Mouse (Mus musculus) lung, adult 2 months (tissue): ENCODE results near the gene Nfkbie.

Experiments used
- CTCF ChIP-seq: fragments of 200-500 bp; IDR thresholded peaks from 2 replicates; pipeline ENCODE4 v1.5.1; 2011; ENCODE audit warnings: mild to moderate bottlenecking, low read length, control low read depth; ENCODE audit not compliant: insufficient read depth
- POLR2A ChIP-seq: fragments of 200-500 bp; IDR thresholded peaks from 2 replicates; pipeline ENCODE4 v1.6.1; 2011; ENCODE audit warnings: low read depth, mild to moderate bottlenecking, control low read depth, low read length, borderline replicate concordance; ENCODE audit errors: extremely low read depth

DNA sequence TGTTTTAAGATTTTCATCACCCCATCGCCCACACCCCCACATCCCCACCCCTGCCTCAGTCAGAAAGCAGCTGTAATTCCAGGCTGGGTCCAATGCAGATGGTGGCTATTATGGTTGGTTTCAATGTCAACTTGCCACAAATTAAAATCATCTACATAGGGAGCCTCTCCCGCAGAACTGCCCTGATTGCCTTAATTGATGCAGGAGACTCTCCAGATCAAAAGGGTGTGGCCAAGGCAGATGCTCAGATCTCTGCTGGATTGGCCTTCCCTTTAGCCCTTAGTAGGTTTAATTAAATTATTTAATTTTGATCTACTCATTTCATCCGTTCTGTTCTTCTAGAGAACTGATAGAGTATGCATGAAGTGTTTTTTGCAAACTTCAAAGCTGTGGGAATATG lies 47.5 kb downstream of the Nfkbie start:
- no peak for TF ChIP-seq CTCF
- TF ChIP-seq POLR2A = no peak
